ENCODE assay signal across 8 mouse cellular contexts in the genomic region with DNA sequence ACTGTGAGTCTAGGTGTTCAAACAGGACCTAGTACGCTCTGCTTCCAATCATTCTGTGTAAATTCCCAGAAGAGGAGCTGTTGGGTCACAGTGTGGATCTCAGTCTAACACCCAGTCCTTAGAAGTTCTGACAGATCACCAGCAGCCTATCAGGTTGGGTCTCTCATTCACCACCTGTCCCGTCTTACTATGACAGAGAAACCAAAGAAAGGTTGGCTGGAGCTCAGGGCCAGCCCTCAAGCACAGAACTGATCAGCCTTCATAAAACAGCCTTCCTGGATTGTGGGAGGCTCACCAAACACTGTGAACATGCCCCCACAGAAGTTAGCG.
DNase-seq lines count a peak whose midpoint lies in the region; ATAC-seq and TF ChIP-seq lines count a peak whose summit lies in the region.
"Had no signal": no experiment of that assay in that cellular context is flagged by ENCODE, and none has a peak within 500 bp of the region (broad histone marks: within the 10 kb centered on the region; RNA-seq: fewer than 3 reads in every experiment).

No protein-coding gene starts in this region.

- H3K36me3 ChIP-seq in lung, embryonic 14.5 days (ENCODE audit: insufficient read depth), result peaks cover 18% of the 10 kb centered on the region; the same call in 1 of the 2 replicates
- peaks cover 23% of the 10 kb centered on the region for H3K36me3 ChIP-seq in forebrain, embryonic 10.5 days (replicated peaks)
- peaks cover 11% of the 10 kb centered on the region; the same call in 1 of the 2 replicates for H3K36me3 ChIP-seq in intestine, postnatal 0 days (ENCODE audit: control insufficient read depth, insufficient read depth)
- no peaks in the 10 kb centered on the region for H3K36me3 ChIP-seq in neural tube, embryonic 15.5 days

- H3K4me3 ChIP-seq in lung, embryonic 14.5 days (ENCODE audit: low read depth, low read length), result peak overlapping the region; percentile 48
- H3K4me3 ChIP-seq in forebrain, embryonic 10.5 days, result peak overlapping the region; percentile 60
- H3K4me3 ChIP-seq in intestine, postnatal 0 days (ENCODE audit: low read depth, low read length), result peak overlapping the region; percentile 39
- peak overlapping the region; percentile 32 for H3K4me3 ChIP-seq in neural tube, embryonic 15.5 days (replicated peaks)

- no peak for ATAC-seq in lung, embryonic 14.5 days (ENCODE audit: insufficient read depth)
- no peak for ATAC-seq in intestine, postnatal 0 days
- no peak for ATAC-seq in neural tube, embryonic 15.5 days (ENCODE audit: low FRiP score)
- no peak for ATAC-seq in erythroid progenitor cell, adult 5-6 weeks (replicated peaks; ENCODE audit: low FRiP score, poor library complexity, severe bottlenecking)

- H3K4me2 ChIP-seq in lung, embryonic 14.5 days, result peak overlapping the region; percentile 95
- H3K4me2 ChIP-seq in intestine, postnatal 0 days (replicated peaks; ENCODE audit: low read depth), result peak overlapping the region; percentile 83
- peak overlapping the region; percentile 65 for H3K4me2 ChIP-seq in neural tube, embryonic 15.5 days

- TF ChIP-seq CTCF in lung, embryonic 14.5 days (IDR thresholded peaks at IDR 0.05; ENCODE audit: low read depth), result no peak
- no peak for TF ChIP-seq CTCF in intestine, postnatal 0 days (IDR thresholded peaks at IDR 0.05; ENCODE audit: low read depth)

- no peaks in the 10 kb centered on the region for H3K27me3 ChIP-seq in lung, embryonic 14.5 days (ENCODE audit: insufficient read depth, low read length)
- no peaks in the 10 kb centered on the region for H3K27me3 ChIP-seq in forebrain, embryonic 10.5 days (ENCODE audit: poor library complexity, severe bottlenecking)
- no peaks in the 10 kb centered on the region for H3K27me3 ChIP-seq in intestine, postnatal 0 days (replicated peaks; ENCODE audit: control insufficient read depth, insufficient read depth, low read length)
- no peaks in the 10 kb centered on the region for H3K27me3 ChIP-seq in neural tube, embryonic 15.5 days (replicated peaks)

- no peak for DNase-seq in lung, embryonic 14.5 days
- DNase-seq in lung, postnatal 10 days, result no peak
- no peak for DNase-seq in forebrain, embryonic 10.5 days (ENCODE audit: extremely low spot score, low spot score)
- DNase-seq in kidney, postnatal 10 days, result no peak
- DNase-seq: adrenal gland, adult 8-10 months had no signal

- H3K9me3 ChIP-seq in lung, embryonic 14.5 days (ENCODE audit: low read depth, low read length), result no peaks in the 10 kb centered on the region
- no peaks in the 10 kb centered on the region for H3K9me3 ChIP-seq in forebrain, embryonic 10.5 days
- H3K9me3 ChIP-seq in intestine, postnatal 0 days (ENCODE audit: control insufficient read depth), result no peaks in the 10 kb centered on the region
- H3K9me3 ChIP-seq in neural tube, embryonic 15.5 days (replicated peaks), result no peaks in the 10 kb centered on the region

- peak overlapping the region; percentile 98 for H3K27ac ChIP-seq in lung, embryonic 14.5 days (ENCODE audit: low read depth)
- H3K27ac ChIP-seq in forebrain, embryonic 10.5 days, result peak overlapping the region; percentile 97
- H3K27ac ChIP-seq in intestine, postnatal 0 days (ENCODE audit: low read depth, low read length), result no peak overlapping the region
- H3K27ac ChIP-seq in neural tube, embryonic 15.5 days (replicated peaks), result peak overlapping the region; percentile 94

- 49% methylated on average over 3 of the region's 3 CpGs for WGBS in lung, embryonic 14.5 days
- WGBS in forebrain, embryonic 10.5 days, result 74% methylated on average over 3 of the region's 3 CpGs
- 67% methylated on average over 3 of the region's 3 CpGs for WGBS in intestine, postnatal 0 days
- 73% methylated on average over 3 of the region's 3 CpGs for WGBS in neural tube, embryonic 15.5 days

- peaks cover 58% of the 10 kb centered on the region for H3K4me1 ChIP-seq in lung, embryonic 14.5 days (ENCODE audit: insufficient read depth)
- H3K4me1 ChIP-seq in forebrain, embryonic 10.5 days, result peaks cover 95% of the 10 kb centered on the region
- peaks cover 20% of the 10 kb centered on the region; the same call in 1 of the 2 replicates for H3K4me1 ChIP-seq in intestine, postnatal 0 days (replicated peaks; ENCODE audit: control insufficient read depth, insufficient read depth, low read length)
- H3K4me1 ChIP-seq in neural tube, embryonic 15.5 days, result peaks cover 88% of the 10 kb centered on the region

- H3K9ac ChIP-seq in lung, embryonic 14.5 days, result peak overlapping the region; percentile 72
- H3K9ac ChIP-seq in intestine, postnatal 0 days (ENCODE audit: low read depth, low read length), result peak overlapping the region; percentile 43; the same call in 1 of the 2 replicates
- peak overlapping the region; percentile 32; the same call in 1 of the 2 replicates for H3K9ac ChIP-seq in neural tube, embryonic 15.5 days (replicated peaks)
